ENCODE assay signal across 18 mouse cellular contexts in genomic region chr13:107528724-107529456, GRCm38 (mm10).
A peak's percentile ranks its signal among the peaks of the same experiment; 100 is the strongest.
DNase-seq lines count a peak whose midpoint lies in the region; ATAC-seq and TF ChIP-seq lines count a peak whose summit lies in the region.
"Had no signal": no experiment of that assay in that cellular context is flagged by ENCODE, and none has a peak within 500 bp of the region (broad histone marks: within the 10 kb centered on the region; RNA-seq: fewer than 3 reads in every experiment).

No protein-coding gene starts in this region.

- WGBS in kidney, adult 2 months = 77% methylated on average over 15 of the region's 15 CpGs
- 75% methylated on average over 15 of the region's 15 CpGs for WGBS in midbrain, embryonic 11.5 days
- 74% methylated on average over 15 of the region's 15 CpGs for WGBS in midbrain, embryonic 15.5 days
- WGBS in lung, embryonic 16.5 days = 40% methylated on average over 15 of the region's 15 CpGs
- 45% methylated on average over 15 of the region's 15 CpGs for WGBS in stomach, embryonic 16.5 days

- H3K9me3 ChIP-seq in midbrain, embryonic 11.5 days (ENCODE audit: control insufficient read depth, low read length) = no peaks in the 10 kb centered on the region
- no peaks in the 10 kb centered on the region for H3K9me3 ChIP-seq in midbrain, embryonic 15.5 days
- H3K9me3 ChIP-seq in lung, embryonic 16.5 days (ENCODE audit: control insufficient read depth, low read length) = no peaks in the 10 kb centered on the region
- no peaks in the 10 kb centered on the region for H3K9me3 ChIP-seq in stomach, embryonic 16.5 days (replicated peaks; ENCODE audit: control insufficient read depth, low read length)
- H3K9me3 ChIP-seq: forebrain, embryonic 12.5 days; limb, embryonic 15.5 days had no signal

- no peak overlapping the region for H3K4me2 ChIP-seq in midbrain, embryonic 11.5 days
- H3K4me2 ChIP-seq in midbrain, embryonic 15.5 days = no peak overlapping the region
- H3K4me2 ChIP-seq in lung, embryonic 16.5 days (ENCODE audit: low read depth, low read length) = no peak overlapping the region
- no peak overlapping the region for H3K4me2 ChIP-seq in stomach, embryonic 16.5 days (ENCODE audit: low read depth, low read length)
- H3K4me2 ChIP-seq: forebrain, embryonic 12.5 days; hindbrain, embryonic 14.5 days; limb, embryonic 15.5 days had no signal

- no peaks in the 10 kb centered on the region for H3K36me3 ChIP-seq in kidney, adult 2 months (ENCODE audit: control insufficient read depth, insufficient read depth, low read length)
- H3K36me3 ChIP-seq in midbrain, embryonic 11.5 days (ENCODE audit: control insufficient read depth, insufficient read depth, low read length) = no peaks in the 10 kb centered on the region
- H3K36me3 ChIP-seq in midbrain, embryonic 15.5 days (replicated peaks) = no peaks in the 10 kb centered on the region
- no peaks in the 10 kb centered on the region for H3K36me3 ChIP-seq in lung, embryonic 16.5 days (ENCODE audit: control insufficient read depth, insufficient read depth, low read length)
- H3K36me3 ChIP-seq in stomach, embryonic 16.5 days (ENCODE audit: control insufficient read depth, insufficient read depth, low read length) = no peaks in the 10 kb centered on the region
- H3K36me3 ChIP-seq: forebrain, embryonic 12.5 days; limb, embryonic 15.5 days had no signal

- intact Hi-C loops in heart, postnatal 36 days (cut with DNase I) = no loop called here

- no peak for TF ChIP-seq CTCF in kidney, adult 2 months (conservative IDR thresholded peaks at IDR 0.05; ENCODE audit: insufficient read depth, insufficient read length, low read depth, low read length)

- TF ChIP-seq POLR2A in kidney, adult 2 months (IDR thresholded peaks at IDR 0.05; ENCODE audit: low read depth, low read length) = no peak

- DNase-seq in kidney, adult 2 months = peak; percentile 18
- no peak for DNase-seq in kidney, postnatal 36 days
- DNase-seq in midbrain, embryonic 11.5 days (ENCODE audit: low spot score, missing footprints) = peak; percentile 69
- DNase-seq in urinary bladder, postnatal 36 days (ENCODE audit: low spot score in 2 of 2) = no peak
- no peak for DNase-seq in heart, postnatal 36 days
- DNase-seq: adrenal gland, adult 8-10 months; cerebellum, postnatal 14 days; gastrocnemius, postnatal 10 days; heart, adult 2 months; right cerebral cortex, adult 18-20 months; spleen, adult 18-20 months had no signal

- ATAC-seq in midbrain, embryonic 11.5 days (ENCODE audit: low FRiP score) = no peak
- no peak for ATAC-seq in midbrain, embryonic 15.5 days (replicated peaks)
- ATAC-seq in lung, embryonic 16.5 days (ENCODE audit: low read depth) = peak; percentile 69
- ATAC-seq in stomach, embryonic 16.5 days (ENCODE audit: insufficient read depth, low FRiP score) = no peak

- H3K9ac ChIP-seq in midbrain, embryonic 11.5 days (ENCODE audit: low read length) = no peak overlapping the region
- H3K9ac ChIP-seq in midbrain, embryonic 15.5 days = no peak overlapping the region
- H3K9ac ChIP-seq in lung, embryonic 16.5 days (ENCODE audit: low read length) = no peak overlapping the region
- H3K9ac ChIP-seq in stomach, embryonic 16.5 days (ENCODE audit: low read length) = no peak overlapping the region
- H3K9ac ChIP-seq: forebrain, embryonic 12.5 days; hindbrain, embryonic 14.5 days; limb, embryonic 15.5 days had no signal

- no peak overlapping the region for H3K27ac ChIP-seq in kidney, adult 2 months (ENCODE audit: insufficient read depth, low read depth, low read length)
- no peak overlapping the region for H3K27ac ChIP-seq in midbrain, embryonic 11.5 days (ENCODE audit: low read depth, low read length)
- no peak overlapping the region for H3K27ac ChIP-seq in midbrain, embryonic 15.5 days
- H3K27ac ChIP-seq in lung, embryonic 16.5 days (ENCODE audit: low read length) = peak overlapping the region; percentile 48
- peak overlapping the region; percentile 9; the same call in 1 of the 2 replicates for H3K27ac ChIP-seq in stomach, embryonic 16.5 days (ENCODE audit: low read length)
- H3K27ac ChIP-seq: forebrain, embryonic 12.5 days; heart, adult 2 months; hindbrain, embryonic 14.5 days; limb, embryonic 15.5 days; macrophage had no signal

- H3K4me1 ChIP-seq in kidney, adult 2 months (ENCODE audit: control insufficient read depth, insufficient read depth, low read length) = no peaks in the 10 kb centered on the region
- H3K4me1 ChIP-seq in midbrain, embryonic 11.5 days (ENCODE audit: control insufficient read depth, insufficient read depth, low read length) = no peaks in the 10 kb centered on the region
- H3K4me1 ChIP-seq in midbrain, embryonic 15.5 days = peaks cover 13% of the 10 kb centered on the region
- H3K4me1 ChIP-seq in lung, embryonic 16.5 days (replicated peaks; ENCODE audit: control insufficient read depth, insufficient read depth, low read length) = peaks cover 9% of the 10 kb centered on the region; the same call in 1 of the 2 replicates
- H3K4me1 ChIP-seq in stomach, embryonic 16.5 days (ENCODE audit: control insufficient read depth, insufficient read depth, low read length) = peaks cover 4% of the 10 kb centered on the region; the same call in 1 of the 2 replicates
- H3K4me1 ChIP-seq: limb, embryonic 15.5 days had no signal

- H3K4me3 ChIP-seq in kidney, adult 2 months (ENCODE audit: insufficient read depth, low read depth, low read length) = no peak overlapping the region
- H3K4me3 ChIP-seq in midbrain, embryonic 11.5 days (ENCODE audit: low read depth, low read length) = no peak overlapping the region
- H3K4me3 ChIP-seq in midbrain, embryonic 15.5 days = no peak overlapping the region
- H3K4me3 ChIP-seq in lung, embryonic 16.5 days (ENCODE audit: low read length) = no peak overlapping the region
- no peak overlapping the region for H3K4me3 ChIP-seq in stomach, embryonic 16.5 days (replicated peaks; ENCODE audit: low read length)
- H3K4me3 ChIP-seq: forebrain, embryonic 12.5 days; heart, adult 2 months; limb, embryonic 15.5 days had no signal

- no peaks in the 10 kb centered on the region; the same call in 1 of the 2 replicates for H3K27me3 ChIP-seq in kidney, adult 2 months (replicated peaks; ENCODE audit: control insufficient read depth, insufficient read depth, low read length)
- no peaks in the 10 kb centered on the region for H3K27me3 ChIP-seq in midbrain, embryonic 11.5 days (ENCODE audit: control insufficient read depth, insufficient read depth, low read length)
- no peaks in the 10 kb centered on the region for H3K27me3 ChIP-seq in midbrain, embryonic 15.5 days (replicated peaks)
- no peaks in the 10 kb centered on the region for H3K27me3 ChIP-seq in lung, embryonic 16.5 days (ENCODE audit: control insufficient read depth, insufficient read depth, low read depth, low read length)
- no peaks in the 10 kb centered on the region for H3K27me3 ChIP-seq in stomach, embryonic 16.5 days (ENCODE audit: control insufficient read depth, insufficient read depth, low read length)
- H3K27me3 ChIP-seq: forebrain, embryonic 12.5 days; limb, embryonic 15.5 days had no signal

Comparison
In these comparisons a context has a peak if more than half of its experiments do, and no peak if none do; other contexts are left out.
1. DNase-seq: peak in kidney, adult 2 months (single experiment) and midbrain, embryonic 11.5 days (single experiment); none in kidney, postnatal 36 days (0 of 2), urinary bladder, postnatal 36 days (0 of 2) and heart, postnatal 36 days (0 of 2).
2. H3K27ac ChIP-seq: peak in lung, embryonic 16.5 days (single experiment) and stomach, embryonic 16.5 days (single experiment); none in kidney, adult 2 months (single experiment), midbrain, embryonic 11.5 days (single experiment) and midbrain, embryonic 15.5 days (single experiment).